Mouse (Mus musculus): Measurements from ENCODE around the gene Traf5. TPM values are rescaled to one million over a fixed set of nuclear protein-coding genes. Genes with fewer than 3 reads are reported as not detected.
A peak's percentile ranks its signal among the peaks of the same experiment; 100 is the strongest.

Traf5 gene
- polyA plus RNA-seq, 1 experiment: 3.2 TPM

DNA sequence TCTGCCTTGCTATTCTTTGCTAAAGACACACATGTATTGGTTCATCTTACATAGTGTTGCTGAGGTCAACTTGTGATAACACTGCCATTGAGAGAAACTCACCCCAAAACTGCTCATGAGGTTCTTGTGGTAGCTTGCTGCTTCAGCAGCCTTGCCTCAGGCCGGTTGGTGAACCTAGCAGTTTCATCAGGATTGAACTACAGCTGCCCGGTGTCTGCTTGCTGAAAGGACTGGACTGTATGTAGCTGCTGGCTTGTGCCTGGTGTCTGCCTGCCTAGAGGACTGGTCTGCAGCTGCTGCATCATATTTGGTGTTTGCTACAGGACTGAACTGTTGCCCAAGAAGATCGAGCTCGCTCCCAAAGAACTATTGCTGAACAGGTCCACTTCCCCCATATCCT, 16.3 kb downstream of the Traf5 start:
- no peak for DNase-seq (ENCODE audit: low read depth)
- TF ChIP-seq CTCF (IDR thresholded peaks at IDR 0.05; ENCODE audit: borderline replicate concordance, extremely low read depth, insufficient read depth, insufficient read length): no peak
- no peak for TF ChIP-seq POLR2A (IDR thresholded peaks at IDR 0.05; ENCODE audit: borderline replicate concordance, extremely low read depth, insufficient read depth, insufficient read length, poor library complexity, severe bottlenecking)

DNA sequence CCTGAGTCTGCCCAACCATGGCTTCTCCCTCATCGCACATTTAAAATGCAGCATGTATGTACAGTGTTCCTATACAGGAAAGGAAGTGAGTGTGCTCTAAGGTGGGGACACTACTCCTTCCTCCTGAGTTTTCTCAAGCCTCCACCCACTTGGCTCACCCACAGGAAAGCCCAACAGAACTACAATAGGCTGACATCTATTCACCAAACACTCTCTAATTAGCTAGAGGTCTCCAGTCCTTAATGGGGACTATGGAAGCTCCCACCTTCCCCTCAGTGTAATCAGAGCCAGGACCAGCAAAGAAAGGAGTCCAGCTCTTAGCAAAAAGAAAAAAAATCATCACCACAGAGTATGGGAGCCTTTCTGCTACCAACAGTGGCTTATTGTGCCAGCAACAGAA, 17.5 kb downstream of the Traf5 start:
- no peak for TF ChIP-seq POLR2A (IDR thresholded peaks at IDR 0.05; ENCODE audit: borderline replicate concordance, extremely low read depth, insufficient read depth, insufficient read length, poor library complexity, severe bottlenecking)
- peak; percentile 77 for DNase-seq (ENCODE audit: low read depth)

DNA sequence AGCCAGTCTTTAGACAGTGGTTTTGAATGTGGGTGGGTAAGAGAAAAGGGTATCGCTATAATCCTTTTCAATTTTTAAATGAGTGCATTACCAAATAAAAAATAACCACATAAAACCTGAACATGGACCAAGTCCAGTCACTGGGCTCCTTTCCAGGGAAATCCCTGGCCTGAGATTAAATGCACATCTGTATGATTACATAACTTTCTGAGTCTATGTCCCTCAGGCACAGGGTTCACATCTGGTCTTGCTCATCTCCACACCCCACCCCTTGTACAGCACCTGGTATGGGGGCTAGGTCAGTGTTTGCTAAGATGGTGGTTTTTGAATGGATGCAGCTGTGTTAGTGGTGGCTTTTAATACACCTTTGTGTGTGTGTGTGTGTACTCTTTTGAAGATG, 19.9 kb downstream of the Traf5 start:
- DNase-seq (ENCODE audit: low read depth): no peak
- TF ChIP-seq POLR2A (IDR thresholded peaks at IDR 0.05; ENCODE audit: borderline replicate concordance, extremely low read depth, insufficient read depth, insufficient read length, poor library complexity, severe bottlenecking) (no peak), CTCF (IDR thresholded peaks at IDR 0.05; ENCODE audit: borderline replicate concordance, extremely low read depth, insufficient read depth, insufficient read length) (no peak)

DNA sequence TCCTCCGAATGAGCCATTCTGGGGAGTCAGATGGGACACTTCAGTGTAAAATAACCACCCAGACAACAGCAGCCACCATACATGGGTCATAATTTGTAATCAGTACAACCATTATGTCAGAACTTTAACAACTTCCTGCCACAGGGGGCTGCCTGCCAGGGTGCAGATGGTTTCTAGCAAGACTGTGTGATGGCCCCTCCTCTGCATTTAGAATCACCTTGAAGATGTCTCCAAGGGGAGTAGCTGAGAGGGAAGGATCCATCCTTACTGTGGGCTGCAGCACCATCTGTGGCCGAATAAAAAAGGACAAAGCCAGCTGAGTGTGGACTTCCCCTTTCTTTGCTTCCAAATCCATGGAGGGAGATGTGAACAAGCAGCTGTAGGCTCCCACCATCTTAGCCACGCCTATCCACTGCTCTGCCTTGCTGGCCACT, 21.7 kb downstream of the Traf5 start:
- DNase-seq (ENCODE audit: low read depth): peak; percentile 11
- TF ChIP-seq CTCF (IDR thresholded peaks at IDR 0.05; ENCODE audit: borderline replicate concordance, extremely low read depth, insufficient read depth, insufficient read length): no peak

DNA sequence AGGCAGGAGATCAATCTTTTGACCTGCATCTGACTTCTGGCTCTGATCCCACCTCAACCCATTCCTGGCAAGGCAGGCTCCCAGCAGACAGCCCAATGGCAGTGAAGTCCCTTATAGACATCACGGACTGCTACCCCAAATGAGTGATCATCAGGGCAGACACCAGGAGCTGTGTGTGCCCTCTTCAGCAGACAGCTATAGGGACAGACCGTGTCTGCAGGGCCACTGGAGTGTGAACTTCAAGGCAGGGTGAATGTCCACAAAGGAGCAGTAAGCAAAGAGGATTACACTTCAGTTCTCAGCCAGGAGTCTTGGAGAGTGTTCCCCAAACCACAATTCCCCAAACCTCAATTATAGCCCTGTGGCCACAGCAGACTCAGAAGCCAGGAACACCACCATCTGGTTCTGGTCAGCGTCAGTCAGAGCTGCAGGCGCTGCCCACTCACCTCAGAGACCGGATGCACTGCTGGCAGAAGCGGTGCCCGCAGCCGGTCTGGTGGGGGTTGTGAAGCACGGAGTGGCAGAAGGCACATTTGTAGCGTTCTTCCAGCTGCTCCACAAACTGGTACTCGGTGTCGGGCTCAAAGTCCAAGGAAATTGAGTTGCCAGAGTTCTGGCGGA, 22.3 kb downstream of the Traf5 start:
- DNase-seq (ENCODE audit: low read depth): peak; percentile 32

GRCm38 (mm10) chr1:192068188-192068587, 24.2 kb downstream of the Traf5 start:
- TF ChIP-seq CTCF (IDR thresholded peaks at IDR 0.05; ENCODE audit: borderline replicate concordance, extremely low read depth, insufficient read depth, insufficient read length) (no peak), POLR2A (IDR thresholded peaks at IDR 0.05; ENCODE audit: borderline replicate concordance, extremely low read depth, insufficient read depth, insufficient read length, poor library complexity, severe bottlenecking) (no peak)
- DNase-seq (ENCODE audit: low read depth): no peak

More for the DNA sequence above, 22.3 kb downstream of the Traf5 start:
- no peak for TF ChIP-seq CTCF (IDR thresholded peaks at IDR 0.05; ENCODE audit: borderline replicate concordance, extremely low read depth, insufficient read depth, insufficient read length)
- TF ChIP-seq POLR2A (IDR thresholded peaks at IDR 0.05; ENCODE audit: borderline replicate concordance, extremely low read depth, insufficient read depth, insufficient read length, poor library complexity, severe bottlenecking): no peak

DNA sequence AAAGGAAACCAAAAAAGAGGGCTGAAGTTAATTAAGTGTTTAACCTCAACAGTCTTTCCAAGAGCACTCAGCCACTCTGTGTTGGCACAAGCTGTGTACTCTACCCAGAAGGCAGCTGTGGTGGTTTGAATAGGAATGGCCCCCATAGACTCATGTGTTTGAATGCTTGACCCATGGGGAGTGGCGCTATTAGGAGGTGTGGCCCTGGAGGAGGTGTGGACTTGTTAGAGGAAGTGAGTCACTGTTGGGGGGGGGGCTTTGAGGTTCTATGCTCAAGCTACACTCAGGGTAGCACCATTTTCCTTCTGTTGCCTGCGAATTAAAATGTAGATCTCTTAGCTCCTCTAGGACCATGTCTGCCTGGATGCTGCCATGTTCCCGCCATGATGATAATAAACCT, 25.4 kb downstream of the Traf5 start:
- no peak for TF ChIP-seq CTCF (IDR thresholded peaks at IDR 0.05; ENCODE audit: borderline replicate concordance, extremely low read depth, insufficient read depth, insufficient read length)
- no peak for TF ChIP-seq POLR2A (IDR thresholded peaks at IDR 0.05; ENCODE audit: borderline replicate concordance, extremely low read depth, insufficient read depth, insufficient read length, poor library complexity, severe bottlenecking)
- no peak for DNase-seq (ENCODE audit: low read depth)

- DNase-seq (ENCODE audit: low read depth): no peak
- no peak for TF ChIP-seq CTCF (IDR thresholded peaks at IDR 0.05; ENCODE audit: borderline replicate concordance, extremely low read depth, insufficient read depth, insufficient read length)
- no peak for TF ChIP-seq POLR2A (IDR thresholded peaks at IDR 0.05; ENCODE audit: borderline replicate concordance, extremely low read depth, insufficient read depth, insufficient read length, poor library complexity, severe bottlenecking)
Observed at GRCm38 (mm10) chr1:192063209-192063946, 29.0 kb downstream of the Traf5 start.

DNA sequence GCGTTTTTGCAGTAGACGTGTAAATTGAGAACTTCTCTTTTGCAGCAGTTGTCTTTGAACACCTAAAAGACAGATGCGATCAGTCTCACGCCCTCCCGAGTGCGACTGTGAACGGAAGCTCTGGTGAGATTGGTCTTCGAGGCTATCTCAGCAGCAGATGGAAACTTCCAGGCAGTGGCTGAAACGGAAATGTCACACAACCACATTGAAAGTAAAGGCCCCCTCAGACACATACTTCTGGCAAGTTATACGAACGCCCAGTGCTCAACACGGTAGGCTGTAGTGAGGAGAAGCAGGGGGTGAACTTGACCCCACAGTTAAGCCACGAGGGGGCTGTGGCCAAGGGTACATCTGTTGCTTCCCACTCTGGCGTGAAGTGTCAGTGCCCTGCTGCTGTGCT, 29.7 kb downstream of the Traf5 start:
- no peak for DNase-seq (ENCODE audit: low read depth)
- TF ChIP-seq POLR2A (IDR thresholded peaks at IDR 0.05; ENCODE audit: borderline replicate concordance, extremely low read depth, insufficient read depth, insufficient read length, poor library complexity, severe bottlenecking) (no peak), CTCF (IDR thresholded peaks at IDR 0.05; ENCODE audit: borderline replicate concordance, extremely low read depth, insufficient read depth, insufficient read length) (no peak)

- DNase-seq (ENCODE audit: low read depth): no peak
- TF ChIP-seq POLR2A (IDR thresholded peaks at IDR 0.05; ENCODE audit: borderline replicate concordance, extremely low read depth, insufficient read depth, insufficient read length, poor library complexity, severe bottlenecking) (no peak), CTCF (IDR thresholded peaks at IDR 0.05; ENCODE audit: borderline replicate concordance, extremely low read depth, insufficient read depth, insufficient read length) (no peak)
Observed at GRCm38 (mm10) chr1:192061666-192062306, 30.6 kb downstream of the Traf5 start.

DNA sequence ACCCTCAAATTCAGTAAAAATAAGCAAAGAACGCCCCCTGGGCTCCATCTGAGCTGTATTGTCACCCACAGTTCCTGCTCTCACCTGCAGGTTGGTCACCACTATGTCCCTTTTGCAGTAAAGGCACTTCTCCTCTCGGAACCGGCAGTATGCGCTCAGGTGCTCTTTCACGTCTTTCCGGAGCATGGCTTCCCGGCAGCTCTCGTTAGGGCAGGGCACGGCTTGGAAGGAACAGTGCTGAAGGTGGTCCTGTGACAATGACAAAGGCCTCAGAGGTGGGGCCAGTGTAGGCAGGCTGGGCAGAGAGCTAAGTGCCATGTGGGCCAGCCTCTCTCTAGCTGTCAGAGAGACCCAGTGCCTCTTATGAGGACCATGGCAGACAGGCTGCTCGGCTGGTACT, 33.4 kb downstream of the Traf5 start:
- TF ChIP-seq POLR2A (IDR thresholded peaks at IDR 0.05; ENCODE audit: borderline replicate concordance, extremely low read depth, insufficient read depth, insufficient read length, poor library complexity, severe bottlenecking) (no peak), CTCF (IDR thresholded peaks at IDR 0.05; ENCODE audit: borderline replicate concordance, extremely low read depth, insufficient read depth, insufficient read length) (no peak)
- no peak for DNase-seq (ENCODE audit: low read depth)

DNA sequence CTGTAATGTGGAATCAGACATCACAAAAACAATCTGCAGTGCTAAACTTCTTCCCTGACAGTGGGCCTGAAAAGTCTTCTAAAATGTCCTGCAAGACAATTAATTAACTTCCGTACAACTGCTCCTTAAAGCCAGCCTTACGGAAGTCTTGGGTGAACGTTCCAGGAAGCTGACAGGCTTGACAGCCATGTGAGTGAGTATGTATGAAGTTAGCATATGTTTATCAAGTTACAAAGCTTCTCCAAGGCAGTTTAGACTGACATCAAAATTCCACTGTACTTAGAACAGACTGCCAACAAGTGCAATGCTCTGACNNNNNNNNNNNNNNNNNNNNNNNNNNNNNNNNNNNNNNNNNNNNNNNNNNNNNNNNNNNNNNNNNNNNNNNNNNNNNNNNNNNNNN, 38.6 kb downstream of the Traf5 start:
- peak; percentile 11 for DNase-seq (ENCODE audit: low read depth)
- TF ChIP-seq CTCF (IDR thresholded peaks at IDR 0.05; ENCODE audit: borderline replicate concordance, extremely low read depth, insufficient read depth, insufficient read length) (no peak), POLR2A (IDR thresholded peaks at IDR 0.05; ENCODE audit: borderline replicate concordance, extremely low read depth, insufficient read depth, insufficient read length, poor library complexity, severe bottlenecking) (no peak)

All from brain, embryonic 14.5 days (tissue).